Mouse (Mus musculus): ENCODE measurements at regions not wholly inside any gene's neighbourhood (a gene's known extent, or its start where the extent isn't known, plus 50 kb on each side); places are given as distances from the start of the nearest gene placed in this dataset.

DNA sequence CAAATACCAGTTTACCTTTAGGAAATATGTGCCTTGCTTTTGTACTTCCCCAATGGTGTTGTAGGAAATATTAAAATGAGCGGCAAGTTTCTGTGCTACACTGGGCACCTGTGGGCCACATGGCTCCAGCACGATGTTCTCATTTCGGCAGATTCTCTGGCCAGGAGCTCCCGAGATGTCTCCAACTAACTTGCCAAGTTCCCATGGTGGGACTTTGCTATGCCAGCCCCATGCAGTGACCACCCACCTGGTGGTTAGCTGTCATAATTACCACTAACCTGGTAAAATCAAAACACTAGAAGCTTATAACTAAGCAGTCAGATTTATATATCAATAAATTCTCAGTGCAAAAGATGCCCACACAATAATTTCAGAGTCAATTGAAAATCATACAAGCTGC, 1777.5 kb upstream of the Slc10a2 start:
- ATAC-seq (no peak), DNase-seq (ENCODE audit: low spot score) (no peak)
- H3K9ac ChIP-seq (ENCODE audit: low read length): no peak overlapping the region
- no peaks in the 10 kb centered on the region for H3K9me3 ChIP-seq (replicated peaks; ENCODE audit: control insufficient read depth, low read length)
- H3K27ac ChIP-seq (ENCODE audit: low read depth, low read length): no peak overlapping the region
- no peaks in the 10 kb centered on the region for H3K27me3 ChIP-seq (replicated peaks; ENCODE audit: control insufficient read depth, insufficient read depth, low read length)
- 93% methylated on average over 4 of the region's 4 CpGs for WGBS
- no peaks in the 10 kb centered on the region for H3K4me1 ChIP-seq (ENCODE audit: control insufficient read depth, insufficient read depth, low read length)
- H3K36me3 ChIP-seq (ENCODE audit: control insufficient read depth, insufficient read depth, low read length): no peaks in the 10 kb centered on the region
- no peak overlapping the region for H3K4me3 ChIP-seq (ENCODE audit: low read depth, low read length)
- no peak overlapping the region for H3K4me2 ChIP-seq (ENCODE audit: low read length)

All from forebrain, embryonic 14.5 days (tissue).